Mouse (Mus musculus): ENCODE data around the gene Parva.

The Parva gene

DNA sequence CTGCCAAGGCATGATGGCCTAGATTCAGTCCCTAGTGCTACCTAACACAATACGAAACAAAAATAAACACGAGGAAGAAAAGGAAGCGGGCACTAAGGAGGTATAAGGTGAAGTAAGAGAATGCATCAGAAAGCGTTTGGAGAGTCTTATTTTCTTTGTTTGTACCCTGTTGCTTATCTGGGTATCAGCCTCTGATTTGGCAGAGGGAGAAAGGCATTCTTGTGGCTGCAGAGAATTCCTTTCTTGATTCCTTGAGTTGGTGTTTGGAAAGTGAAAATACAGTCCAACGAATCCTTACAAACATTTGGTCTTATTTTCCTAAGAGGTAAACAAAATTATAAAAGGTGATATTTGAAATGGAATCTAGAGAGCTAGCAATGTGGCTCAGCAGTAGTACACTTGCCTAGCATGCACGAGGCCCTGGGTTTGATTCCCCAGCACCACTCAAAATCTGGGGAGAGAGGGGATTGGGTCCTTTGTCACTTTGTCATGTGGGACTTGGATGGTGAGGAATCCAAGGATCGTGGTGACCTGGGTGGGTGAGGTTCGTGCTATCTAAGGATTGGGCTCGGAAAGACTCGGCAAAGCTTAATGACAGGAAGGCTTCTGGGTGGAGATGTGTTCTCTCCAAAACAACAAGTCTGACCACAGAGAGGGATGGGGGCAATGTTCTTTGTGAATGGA is 44.9 kb downstream of the Parva start:
- 76% methylated on average over 10 of the region's 10 CpGs for WGBS

DNA sequence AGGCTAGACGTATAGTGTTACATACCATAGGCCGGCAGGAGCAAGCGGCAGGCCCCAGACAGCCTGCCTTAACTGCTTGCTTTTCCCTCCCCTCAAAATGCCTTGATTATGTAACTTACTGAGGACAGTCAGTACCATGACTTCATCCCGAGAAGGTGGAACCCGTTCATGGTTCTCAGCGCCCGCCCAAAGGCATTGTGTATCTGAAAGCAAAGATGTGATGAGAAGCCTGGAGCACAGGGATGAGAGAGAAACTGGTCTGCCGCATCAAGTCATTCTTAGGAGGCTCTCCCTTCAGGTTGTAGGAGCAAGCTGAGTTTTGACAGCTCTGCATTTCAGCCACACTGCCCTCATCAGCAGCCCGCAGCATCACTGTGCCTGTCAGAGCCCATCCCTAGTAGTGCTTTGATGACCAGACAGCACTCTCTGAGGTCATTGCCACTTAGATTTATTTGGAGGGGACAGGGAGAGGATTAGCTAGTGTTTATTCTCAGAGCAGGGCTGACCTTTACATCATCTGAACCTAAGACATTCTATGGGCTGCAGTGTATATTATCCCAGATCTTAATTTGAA is 45.5 kb downstream of the Parva start:
- WGBS: 91% methylated on average over 9 of the region's 9 CpGs

DNA sequence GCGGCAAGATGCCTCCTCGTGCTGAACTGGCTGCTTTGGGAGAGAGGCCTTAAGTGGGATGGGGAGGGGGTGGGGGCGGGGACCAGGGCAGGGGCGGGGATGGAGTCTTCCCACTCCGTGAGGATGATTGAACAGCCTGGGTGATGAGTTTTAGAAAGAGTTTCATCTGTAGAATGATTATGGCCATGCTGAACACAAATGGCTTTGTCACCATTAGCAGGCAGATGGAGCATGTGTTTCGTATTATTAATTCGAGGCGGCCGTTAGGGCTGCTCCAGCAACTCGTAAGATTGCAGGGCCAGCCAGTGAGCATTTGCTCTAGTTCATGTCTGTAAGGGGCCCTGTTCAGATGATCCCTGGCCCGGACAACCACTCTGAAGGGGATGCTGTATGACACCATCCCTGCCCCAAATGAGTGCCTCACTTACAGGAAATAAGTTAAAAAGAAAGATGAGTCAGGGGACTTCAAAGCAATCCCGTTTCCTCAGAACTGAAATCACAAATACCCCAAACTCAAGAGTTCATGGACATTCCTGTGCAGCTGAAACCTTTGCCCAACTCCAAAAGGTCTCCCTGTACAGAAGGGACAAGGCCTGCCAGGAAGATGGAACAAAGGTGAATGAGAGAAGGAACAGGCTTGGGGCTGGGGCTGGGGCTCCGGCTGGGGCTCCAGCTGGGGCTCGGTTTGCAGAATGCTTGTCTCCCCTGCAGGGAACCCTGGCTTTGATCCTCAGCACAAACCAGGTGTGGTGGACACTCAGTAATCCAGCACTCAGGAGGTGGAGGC is 46.5 kb downstream of the Parva start:
- 57% methylated on average over 14 of the region's 14 CpGs for WGBS

DNA sequence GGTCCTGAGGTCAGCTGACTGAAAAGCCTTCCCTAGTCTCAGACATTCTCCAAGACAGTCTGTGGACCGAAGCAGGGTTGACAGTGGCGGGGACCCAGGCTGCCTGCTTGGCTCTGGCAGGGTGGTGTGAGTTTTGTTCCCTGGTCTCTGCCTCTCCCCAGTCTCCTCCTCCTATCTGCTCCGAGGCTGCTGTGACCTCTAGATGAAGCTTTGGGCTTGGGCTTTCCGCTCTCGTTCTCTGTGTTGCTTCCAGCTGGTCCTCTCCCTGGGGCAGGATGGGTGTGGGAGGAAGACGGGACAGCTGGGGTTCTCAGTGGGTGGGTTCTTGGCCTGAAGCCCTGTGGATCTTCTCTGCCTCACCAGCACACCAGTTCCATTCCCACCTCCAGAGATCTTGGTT is 51.8 kb downstream of the Parva start:
- WGBS: 55% methylated on average over 6 of the region's 6 CpGs

DNA sequence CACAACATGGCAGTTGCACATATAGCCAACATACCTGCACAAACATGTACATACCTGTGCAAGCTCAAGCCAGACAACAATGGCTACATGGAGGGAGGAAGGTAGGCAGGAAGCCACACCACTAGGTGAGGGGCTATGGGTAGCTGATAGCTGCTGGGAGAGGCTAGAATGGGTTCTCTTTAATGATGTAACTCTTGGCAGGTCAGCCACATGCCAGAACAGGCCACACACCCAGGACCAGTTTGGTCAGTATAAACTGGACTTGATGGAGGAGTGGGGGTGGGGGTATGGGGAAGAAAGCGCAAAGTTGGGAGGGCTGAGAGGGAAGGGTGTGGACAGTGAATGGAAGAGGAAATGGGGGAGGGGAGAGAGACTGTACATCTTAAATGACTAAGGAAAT is 53.7 kb downstream of the Parva start:
- WGBS: 86% methylated on average over 1 of the region's 1 CpGs

DNA sequence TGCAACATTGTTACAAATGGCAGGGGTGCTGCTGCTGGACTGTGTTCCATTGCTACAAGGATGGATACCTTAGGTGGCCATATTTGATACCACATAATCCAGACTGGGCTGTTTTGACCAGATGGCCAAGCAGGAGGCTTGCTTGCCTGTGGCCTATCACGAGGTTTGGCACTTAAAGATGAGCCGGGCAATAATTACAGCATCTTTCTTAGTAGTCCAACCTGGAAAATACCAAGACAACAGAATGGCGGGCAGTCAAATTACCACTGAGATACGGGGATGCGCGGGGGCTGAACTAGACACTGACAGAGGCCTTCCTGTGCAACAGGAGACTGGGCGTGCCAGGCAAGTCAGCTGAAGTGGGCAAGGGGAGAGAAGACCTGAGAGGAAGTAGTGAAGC is 55.3 kb downstream of the Parva start:
- WGBS: 94% methylated on average over 7 of the region's 7 CpGs

DNA sequence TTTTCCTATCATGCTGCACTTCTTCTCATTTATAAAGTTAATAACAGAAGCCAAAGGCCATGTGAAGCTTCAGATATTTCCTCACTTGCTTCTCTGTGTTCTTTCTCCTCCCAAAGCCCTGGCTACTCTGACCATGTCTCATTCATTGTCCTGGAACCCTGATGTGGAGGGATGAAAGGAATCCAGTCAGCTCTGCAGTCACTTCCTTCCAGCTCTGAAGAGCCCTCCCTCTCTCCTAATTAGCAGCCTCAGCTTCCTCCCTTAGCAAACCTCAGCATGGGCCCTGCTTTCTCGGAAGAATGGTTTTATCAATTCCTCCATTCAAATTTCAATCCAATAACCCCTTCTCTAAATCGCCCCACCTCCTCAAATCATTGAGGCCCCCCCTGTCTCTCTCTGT is 56.1 kb downstream of the Parva start:
- WGBS: 62% methylated on average over 2 of the region's 2 CpGs

DNA sequence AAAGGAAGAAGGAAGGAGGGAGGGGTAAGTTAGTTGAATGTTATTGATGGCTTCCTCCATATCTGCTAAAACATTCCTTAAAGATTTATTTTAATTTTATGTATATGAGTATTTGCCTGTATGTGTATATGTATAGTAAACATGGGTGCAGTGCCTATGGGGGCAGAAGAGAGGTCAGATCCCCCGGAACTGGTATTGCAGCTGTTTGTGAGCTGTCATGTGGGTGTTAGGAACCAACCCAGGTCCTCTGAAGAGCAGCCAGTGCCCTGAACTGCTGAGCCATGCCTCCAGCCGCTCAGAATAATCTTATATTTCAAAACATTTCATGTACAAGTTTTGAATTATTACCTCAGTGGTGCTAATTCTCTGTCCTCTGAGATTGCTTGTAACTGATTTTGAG is 63.5 kb downstream of the Parva start:
- 82% methylated on average over 2 of the region's 2 CpGs for WGBS

DNA sequence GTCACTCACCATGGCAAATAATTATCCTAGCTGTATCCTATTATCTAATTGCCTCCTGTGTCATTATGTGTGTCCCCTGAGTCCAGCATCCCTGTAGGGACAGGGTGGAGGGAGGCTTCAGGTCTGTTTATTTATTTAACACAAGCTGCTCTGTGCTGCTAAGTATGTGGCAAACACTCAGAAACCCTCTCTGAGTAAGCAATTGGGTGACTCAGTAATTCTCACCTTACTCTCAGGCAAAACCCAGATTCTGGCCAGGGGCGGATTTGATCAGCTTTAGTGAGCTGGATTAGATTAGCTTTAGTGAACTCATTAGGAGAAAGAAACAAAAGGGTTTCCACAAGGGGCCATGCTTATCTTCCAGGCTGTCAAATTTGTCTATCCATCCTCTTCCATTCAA is 64.4 kb downstream of the Parva start:
- 77% methylated on average over 1 of the region's 1 CpGs for WGBS

DNA sequence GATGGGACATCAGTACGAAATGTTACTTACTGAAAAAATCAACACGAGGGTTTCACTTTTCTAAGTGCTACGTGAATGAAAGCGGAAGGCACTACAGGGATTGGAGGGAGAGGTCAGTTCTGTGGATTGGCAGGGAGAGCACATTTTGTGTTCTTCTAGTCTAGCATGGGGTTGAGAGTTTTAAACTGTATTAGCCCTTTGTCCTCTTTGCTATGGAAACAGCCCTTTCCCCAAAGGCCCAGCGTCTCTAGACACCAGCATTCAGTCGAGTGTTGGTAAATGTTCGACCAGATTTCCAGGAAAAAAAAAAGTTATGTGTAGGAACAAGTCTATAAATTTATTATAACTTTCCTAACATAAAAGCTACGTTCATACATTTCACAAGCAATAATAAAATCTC is 68.6 kb downstream of the Parva start:
- WGBS: 84% methylated on average over 8 of the region's 8 CpGs

DNA sequence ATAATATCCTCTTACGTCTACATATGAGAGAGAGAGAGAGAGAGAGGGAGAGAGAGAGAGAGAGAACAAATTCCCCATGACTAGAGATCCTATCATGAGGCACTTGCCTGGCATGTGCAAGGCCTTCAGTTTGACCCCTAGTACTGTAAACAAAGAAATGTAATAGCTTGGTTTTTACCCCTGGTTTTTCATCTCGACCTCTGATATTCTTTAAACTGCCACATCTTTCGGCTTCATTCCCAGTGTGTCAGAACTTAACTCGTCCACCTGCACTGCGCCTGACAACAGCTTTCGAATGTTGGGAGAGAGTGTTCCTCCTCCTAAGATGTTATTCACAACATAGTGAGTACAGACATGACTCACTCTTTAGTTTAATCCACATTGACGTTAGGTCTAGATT is 69.6 kb downstream of the Parva start:
- WGBS: 88% methylated on average over 7 of the region's 7 CpGs

DNA sequence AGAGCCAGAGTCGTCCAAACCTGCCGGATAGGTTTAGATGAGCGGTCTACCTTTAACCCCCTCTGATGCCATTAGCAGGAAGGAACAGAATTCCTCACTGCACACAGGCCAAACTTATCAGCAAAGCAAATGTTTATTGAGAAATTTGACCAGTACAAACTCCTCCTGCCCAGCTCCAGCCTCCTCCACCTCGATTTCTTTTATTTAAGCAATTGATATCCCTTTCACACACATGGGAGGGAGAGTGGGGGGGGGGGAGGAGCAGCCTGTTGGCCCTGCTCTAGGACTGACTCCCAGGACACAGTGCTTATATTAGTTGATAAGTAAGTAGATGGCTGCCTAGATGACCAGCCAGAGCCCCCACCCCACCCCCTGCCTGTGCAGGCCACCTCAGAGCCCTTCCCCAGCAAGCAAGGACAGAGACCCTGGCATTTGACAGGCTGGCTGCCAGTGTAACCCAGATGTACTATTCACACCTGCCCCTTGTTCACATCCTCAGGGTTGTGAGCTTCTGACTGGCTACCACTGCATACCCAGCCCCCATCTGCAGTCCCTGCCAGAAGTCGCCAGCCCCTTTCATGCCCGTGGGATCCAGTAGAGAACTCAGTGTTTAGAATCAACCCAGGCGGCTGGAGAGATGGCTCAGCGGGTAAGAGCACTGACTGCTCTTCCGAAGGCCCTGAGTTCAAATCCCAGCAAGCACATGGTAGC is 71.4 kb downstream of the Parva start:
- 75% methylated on average over 9 of the region's 9 CpGs for WGBS

DNA sequence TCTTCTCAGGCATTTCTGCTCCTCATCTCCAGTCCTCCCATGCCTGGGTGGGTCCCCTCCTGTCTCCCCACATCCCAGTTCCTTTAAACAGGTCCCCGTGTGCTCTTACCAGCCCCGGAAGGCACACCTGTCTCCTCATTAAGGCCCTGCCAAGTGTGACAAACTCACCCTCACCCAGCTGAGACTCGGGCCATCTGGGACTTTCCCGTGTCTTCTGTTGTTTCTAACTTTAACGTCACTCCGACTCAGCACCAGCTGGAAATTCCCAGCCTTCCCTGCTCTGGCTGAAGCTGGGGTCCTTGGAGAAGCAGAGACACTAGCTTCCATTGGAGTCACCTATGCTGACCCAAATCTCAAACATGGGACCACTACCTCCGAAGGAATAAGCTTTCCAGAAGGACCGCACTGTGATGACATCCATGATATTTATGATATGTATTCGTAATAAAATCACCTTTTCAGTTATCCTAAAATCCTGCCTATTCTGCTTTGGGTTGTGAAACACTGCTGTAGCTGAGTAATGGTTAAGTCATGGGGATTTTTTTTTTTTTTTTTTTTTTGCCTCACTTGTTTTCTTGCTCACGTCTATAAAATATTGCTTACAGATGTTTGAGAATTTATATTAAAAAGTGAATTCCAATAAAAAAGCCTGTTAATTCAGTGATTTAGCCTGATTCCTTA is 72.3 kb downstream of the Parva start:
- 54% methylated on average over 10 of the region's 10 CpGs for WGBS

DNA sequence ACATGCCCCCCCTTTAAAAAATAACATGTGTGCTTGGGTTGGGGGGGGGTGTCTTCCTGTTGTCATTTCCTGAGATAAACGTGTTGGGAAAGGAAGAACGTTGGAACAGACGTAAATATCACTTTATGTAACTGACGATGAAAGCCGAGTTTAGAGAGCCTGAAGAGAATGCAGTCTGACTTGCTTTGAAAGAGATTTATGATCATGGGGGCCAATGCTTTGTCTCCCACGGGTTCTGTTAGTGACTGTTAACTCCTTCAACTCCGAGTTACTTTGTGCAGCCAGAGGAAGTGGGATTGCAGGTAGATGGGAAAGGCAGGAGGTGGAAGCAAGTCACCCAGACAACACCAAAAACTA is 72.8 kb downstream of the Parva start:
- 44% methylated on average over 7 of the region's 7 CpGs for WGBS

DNA sequence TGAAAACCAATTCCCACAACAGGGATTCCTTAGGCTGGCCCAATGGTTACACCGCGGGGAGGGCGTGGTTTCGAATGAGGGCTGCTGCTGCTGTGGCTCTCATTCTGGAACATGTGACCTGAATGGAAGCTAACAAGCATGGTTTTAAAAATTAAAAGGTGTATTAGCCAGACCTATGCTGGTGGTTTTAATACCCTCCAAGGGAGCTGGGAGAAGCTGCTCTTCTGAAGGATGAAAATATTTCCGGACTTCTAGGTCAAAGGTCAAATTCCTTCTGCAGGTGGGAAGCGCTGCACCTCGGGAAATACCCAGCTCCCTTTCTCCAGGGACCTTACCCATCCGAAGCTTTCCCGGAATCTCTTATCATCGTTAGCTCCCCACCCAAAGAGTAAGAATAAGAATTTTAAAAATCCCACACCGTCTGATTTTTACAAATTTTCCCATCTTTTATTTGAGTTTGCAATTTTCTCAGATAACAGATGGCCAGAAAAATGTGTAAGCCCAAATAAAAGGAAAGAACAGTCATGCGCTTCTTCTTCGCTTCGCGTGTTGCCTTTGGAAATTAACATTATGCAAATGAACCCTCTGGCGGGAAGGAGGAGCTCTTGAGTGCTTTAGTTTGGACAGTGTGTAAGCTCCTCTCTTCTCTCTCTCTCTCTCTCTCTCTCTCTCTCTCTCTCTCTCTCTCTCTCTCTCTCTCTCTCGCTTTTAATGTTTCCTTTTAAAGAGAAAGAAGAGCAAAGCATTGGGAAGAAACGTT is 74.9 kb downstream of the Parva start:
- 27% methylated on average over 18 of the region's 18 CpGs for WGBS

DNA sequence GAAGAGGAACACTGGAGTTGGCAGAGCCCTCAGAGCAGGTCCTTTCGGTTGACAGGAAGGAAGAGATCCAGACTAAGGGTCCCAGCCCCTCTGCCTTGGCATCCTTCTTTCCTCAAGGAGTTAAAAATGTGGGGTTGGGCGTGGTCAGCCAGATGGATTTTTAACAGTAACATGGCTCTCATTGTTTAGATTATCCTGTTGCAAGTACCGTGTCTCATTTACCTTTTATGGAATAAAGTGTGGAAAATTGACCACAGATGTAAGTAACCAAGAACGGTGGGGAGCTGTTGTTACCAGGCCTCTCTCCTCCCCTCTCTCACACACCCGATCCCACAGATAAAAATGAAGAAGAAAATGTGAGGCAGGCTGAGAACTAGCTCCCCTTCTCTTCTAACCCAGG is 75.5 kb downstream of the Parva start:
- 61% methylated on average over 5 of the region's 5 CpGs for WGBS

DNA sequence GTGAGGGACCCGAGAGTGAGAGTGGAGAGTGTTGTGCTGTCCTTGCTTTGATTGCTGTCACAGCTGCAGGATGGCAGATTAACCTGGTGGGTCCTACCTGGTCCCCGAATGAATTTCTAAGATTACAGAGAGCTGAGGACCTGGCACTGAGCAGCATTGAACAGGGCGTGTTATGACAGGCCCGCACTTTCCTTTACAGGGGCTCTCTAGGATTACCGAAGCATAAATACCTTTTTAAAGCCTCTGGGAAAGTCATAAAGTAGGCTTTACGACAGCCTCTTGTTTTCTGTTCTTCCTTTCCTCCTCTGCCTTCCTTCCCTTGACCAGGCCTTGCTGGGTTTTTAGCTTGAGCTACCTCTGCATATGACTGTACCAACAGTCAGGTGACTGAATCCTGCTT is 76.1 kb downstream of the Parva start:
- 94% methylated on average over 6 of the region's 6 CpGs for WGBS

DNA sequence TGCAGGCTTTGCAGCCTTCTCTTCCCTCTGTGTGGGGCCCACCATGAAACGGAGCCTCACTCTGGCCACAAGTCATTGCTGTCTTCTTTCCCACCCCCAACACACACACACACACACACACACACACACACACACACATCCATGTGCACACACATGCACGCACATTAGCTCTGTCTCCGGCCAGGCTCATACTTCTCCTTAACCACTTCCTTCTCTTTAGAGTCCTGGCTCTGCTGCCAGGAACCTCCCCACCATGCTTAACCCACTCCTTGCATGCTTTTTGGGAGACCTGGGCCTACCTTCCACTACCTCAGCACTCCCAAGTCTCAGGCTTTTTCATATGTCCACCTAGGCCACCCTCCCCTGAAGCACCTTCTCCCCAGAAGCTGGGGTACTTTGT is 76.6 kb downstream of the Parva start:
- WGBS: 91% methylated on average over 3 of the region's 3 CpGs

DNA sequence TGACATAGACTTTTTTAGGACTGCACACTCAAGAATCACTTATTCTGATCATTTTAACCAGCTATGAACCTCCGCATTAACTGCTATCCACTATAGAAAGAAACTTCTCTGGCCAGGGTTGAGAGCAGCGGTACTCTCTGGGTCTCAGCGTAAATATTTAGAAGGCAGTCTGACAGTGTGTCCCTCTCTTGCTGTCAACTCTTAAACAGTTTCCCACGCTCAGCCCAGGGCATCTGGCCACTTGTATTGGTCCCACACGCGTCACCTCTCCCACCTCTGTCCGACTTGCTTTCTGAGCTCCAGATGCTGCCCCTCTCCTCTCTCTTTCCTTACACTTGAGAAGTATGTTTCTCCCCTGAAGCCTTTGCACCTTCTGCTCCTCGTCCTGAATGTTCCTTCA is 81.8 kb downstream of the Parva start:
- 93% methylated on average over 8 of the region's 8 CpGs for WGBS

DNA sequence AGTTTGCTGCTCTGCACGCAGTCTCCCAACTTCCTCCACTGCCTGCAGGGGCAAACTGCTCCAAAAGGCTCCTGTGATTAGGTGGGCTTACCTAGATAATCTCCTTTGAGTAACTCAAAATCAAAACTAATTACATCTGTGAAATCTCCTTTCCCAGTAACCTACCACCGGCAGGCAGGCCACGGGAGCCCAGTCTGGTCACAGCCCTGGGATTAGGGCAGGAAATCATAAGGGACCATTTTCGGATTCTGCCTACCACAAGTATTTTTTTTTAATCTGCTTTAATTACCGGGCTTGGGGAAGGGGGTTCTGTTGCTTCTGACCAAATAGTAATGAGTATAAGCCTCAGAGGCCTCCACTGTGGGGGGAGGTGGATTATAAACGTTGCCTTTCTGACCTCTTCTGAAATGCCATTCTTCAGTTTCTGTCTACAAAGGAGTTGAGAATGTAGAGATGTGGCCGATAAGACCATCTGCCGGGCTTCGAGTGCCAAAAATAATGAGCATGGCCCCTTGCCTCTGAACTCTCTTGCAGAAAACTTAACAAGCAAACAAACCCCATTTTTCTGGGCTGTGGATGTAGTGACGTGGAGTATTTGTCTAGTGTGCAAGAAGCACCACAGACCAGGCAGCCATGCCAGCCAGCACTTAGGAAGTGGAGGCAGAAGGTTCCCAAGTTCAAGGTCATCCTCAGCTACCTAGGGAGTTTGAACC is 83.2 kb downstream of the Parva start:
- 74% methylated on average over 10 of the region's 10 CpGs for WGBS

DNA sequence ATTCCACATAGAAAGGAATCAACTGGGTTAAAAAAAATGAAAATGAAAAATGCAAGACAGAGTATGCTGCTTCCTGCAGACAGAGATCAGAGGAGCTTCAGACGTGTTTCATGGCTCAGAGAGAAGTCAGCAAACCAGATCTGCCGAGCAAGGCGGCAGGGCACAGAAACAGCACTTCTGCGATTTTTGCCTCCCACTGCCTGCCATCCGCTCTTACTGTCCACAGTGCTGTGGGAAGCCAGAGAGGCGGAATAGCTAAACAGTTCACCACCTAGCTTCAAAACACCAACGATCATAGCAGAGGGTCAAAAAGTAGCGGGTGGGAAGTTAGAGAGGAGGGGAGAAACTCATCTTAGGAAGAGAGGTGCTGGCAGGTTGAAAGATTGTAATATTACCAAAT is 84.0 kb downstream of the Parva start:
- 49% methylated on average over 8 of the region's 8 CpGs for WGBS
